ENCODE assay signal across 23 mouse cellular contexts in genomic region chr13:92337773-92338462, GRCm38 (mm10). TPM values are rescaled to one million over a fixed set of nuclear protein-coding genes. Genes with fewer than 3 reads are reported as not detected.
DNase-seq lines count a peak whose midpoint lies in the region; ATAC-seq and TF ChIP-seq lines count a peak whose summit lies in the region.
"Had no signal": no experiment of that assay in that cellular context is flagged by ENCODE, and none has a peak within 500 bp of the region (broad histone marks: within the 10 kb centered on the region; RNA-seq: fewer than 3 reads in every experiment).

No protein-coding gene starts in this region.

- no peaks in the 10 kb centered on the region for H3K4me1 ChIP-seq in heart, adult 2 months (ENCODE audit: control insufficient read depth, insufficient read depth, low read length)
- no peaks in the 10 kb centered on the region for H3K4me1 ChIP-seq in lung, embryonic 14.5 days (ENCODE audit: insufficient read depth)
- peaks cover 5 to 25% of the 10 kb centered on the region in 2 experiments for H3K4me1 ChIP-seq in MEL (ENCODE audit: control insufficient read depth in 1 of 2, insufficient read depth in 2 of 2, low read length in 2 of 2)
- H3K4me1 ChIP-seq: limb, embryonic 10.5 days; midbrain, embryonic 13.5 days had no signal

- WGBS in heart, adult 2 months, result 71% methylated on average over 6 of the region's 6 CpGs
- 64% methylated on average over 6 of the region's 6 CpGs for WGBS in lung, embryonic 14.5 days

- no peak overlapping the region for H3K4me2 ChIP-seq in lung, embryonic 14.5 days
- H3K4me2 ChIP-seq: heart, embryonic 13.5 days; liver, embryonic 15.5 days; midbrain, embryonic 13.5 days had no signal

- TF ChIP-seq POLR2A in heart, adult 2 months (IDR thresholded peaks at IDR 0.05; ENCODE audit: insufficient read depth, low read depth, low read length), result no peak
- no peak for TF ChIP-seq POLR2A in MEL (IDR thresholded peaks at IDR 0.05; ENCODE audit: control insufficient read depth in 1 of 2, insufficient read depth in 1 of 2, low read depth in 1 of 2, low read length in 2 of 2, poor library complexity in 1 of 2)

- peak; percentile 61 for TF ChIP-seq CTCF in heart, adult 2 months (IDR thresholded peaks at IDR 0.05)
- no peak for TF ChIP-seq CTCF in lung, embryonic 14.5 days (IDR thresholded peaks at IDR 0.05; ENCODE audit: low read depth)
- TF ChIP-seq CTCF in MEL (IDR thresholded peaks at IDR 0.05 in 2 of 3, conservative IDR thresholded peaks at IDR 0.05 in 1 of 3; ENCODE audit: control insufficient read depth in 1 of 3, insufficient read depth in 1 of 3, low read depth in 2 of 3, low read length in 3 of 3, poor library complexity in 1 of 3, severe bottlenecking in 1 of 3), result peak in 2 of 3 experiments; percentile 14 to 18; a peak in 1 of 6 replicates

- intact Hi-C loops in heart, adult 2 months (cut with DNase I), result loop anchor here (1.0 to 5.0 kb wide), 2 partner anchors 430 to 531 kb away; partner anchors contain the start of gene Zcchc9
- intact Hi-C loops in heart, postnatal 10 days (cut with DNase I), result loop anchor here (2.0 to 5.0 kb wide), 2 partner anchors 429 to 531 kb away; partner anchors contain the start of gene Zcchc9

- TF ChIP-seq EP300 in heart, adult 2 months (IDR thresholded peaks at IDR 0.05; ENCODE audit: insufficient read depth, low read depth, low read length), result no peak
- TF ChIP-seq EP300 in MEL (IDR thresholded peaks at IDR 0.05; ENCODE audit: low read depth in 1 of 2, low read length in 2 of 2), result peak; percentile 89

- H3K4me3 ChIP-seq in heart, adult 2 months, result no peak overlapping the region
- no peak overlapping the region for H3K4me3 ChIP-seq in lung, embryonic 14.5 days (ENCODE audit: low read depth, low read length)
- H3K4me3 ChIP-seq in MEL (ENCODE audit: control insufficient read depth in 1 of 2, insufficient read depth in 1 of 2, low read depth in 2 of 2, low read length in 2 of 2), result no peak overlapping the region
- H3K4me3 ChIP-seq: erythroblast, embryonic 14.5 days; heart, embryonic 13.5 days; limb, embryonic 10.5 days; liver, embryonic 15.5 days; midbrain, embryonic 13.5 days had no signal

- H3K79me2 ChIP-seq in heart, adult 2 months (replicated peaks; ENCODE audit: control insufficient read depth, insufficient read depth, low read length), result no peaks in the 10 kb centered on the region
- H3K79me2 ChIP-seq in MEL (ENCODE audit: control insufficient read depth, insufficient read depth, low read length, poor library complexity), result no peaks in the 10 kb centered on the region

- no peak for ATAC-seq in lung, embryonic 14.5 days (ENCODE audit: insufficient read depth)
- ATAC-seq in megakaryocyte-erythroid progenitor cell, adult 5-6 weeks (replicated peaks; ENCODE audit: low FRiP score, low TSS enrichment, poor library complexity, severe bottlenecking), result peak; percentile 93
- ATAC-seq: midbrain, embryonic 13.5 days had no signal

- H3K36me3 ChIP-seq in heart, adult 2 months (ENCODE audit: control insufficient read depth, insufficient read depth, low read length), result no peaks in the 10 kb centered on the region
- H3K36me3 ChIP-seq in lung, embryonic 14.5 days (ENCODE audit: insufficient read depth), result peaks cover 19% of the 10 kb centered on the region
- peaks cover 0 to 30% of the 10 kb centered on the region in 2 experiments; a peak in 2 of 4 replicates for H3K36me3 ChIP-seq in MEL (ENCODE audit: control insufficient read depth in 1 of 2, insufficient read depth in 2 of 2, low read length in 2 of 2)

- no peak for DNase-seq in heart, adult 2 months
- no peak for DNase-seq in heart, postnatal 10 days
- peak; percentile 9 for DNase-seq in lung, embryonic 14.5 days
- DNase-seq in lung, postnatal 14 days, result no peak
- DNase-seq in MEL (ENCODE audit: low read depth, low spot score), result peak; percentile 84
- DNase-seq in testis, postnatal 10 days (ENCODE audit: low spot score), result no peak
- DNase-seq: adrenal gland, postnatal 14 days; cerebellum, adult 18-20 months; cerebellum, postnatal 36 days; kidney, adult 9 months; layer of hippocampus, postnatal 36 days; lung, postnatal 4 days; right cerebral cortex, adult 18-20 months; thymus, adult 2 months had no signal

- peak; percentile 67 for TF ChIP-seq RAD21 in MEL (IDR thresholded peaks at IDR 0.05; ENCODE audit: low read depth, low read length)

- no peak overlapping the region for H3K9ac ChIP-seq in heart, adult 2 months (ENCODE audit: low read depth, low read length)
- no peak overlapping the region for H3K9ac ChIP-seq in lung, embryonic 14.5 days
- H3K9ac ChIP-seq in MEL (ENCODE audit: control insufficient read depth, low read depth, low read length, poor library complexity, severe bottlenecking), result no peak overlapping the region
- H3K9ac ChIP-seq: heart, embryonic 13.5 days; liver, embryonic 15.5 days; midbrain, embryonic 13.5 days had no signal

- H3K9me3 ChIP-seq in lung, embryonic 14.5 days (ENCODE audit: low read depth, low read length), result no peaks in the 10 kb centered on the region
- no peaks in the 10 kb centered on the region for H3K9me3 ChIP-seq in MEL (replicated peaks; ENCODE audit: insufficient read depth, low read length)
- H3K9me3 ChIP-seq: heart, embryonic 13.5 days; limb, embryonic 10.5 days; liver, embryonic 15.5 days; midbrain, embryonic 13.5 days had no signal

- no peaks in the 10 kb centered on the region for H3K27me3 ChIP-seq in heart, adult 2 months (ENCODE audit: control insufficient read depth, insufficient read depth, low read length)
- H3K27me3 ChIP-seq in lung, embryonic 14.5 days (ENCODE audit: insufficient read depth, low read length), result no peaks in the 10 kb centered on the region
- H3K27me3 ChIP-seq in MEL (ENCODE audit: control insufficient read depth in 1 of 2, insufficient read depth in 2 of 2, low read length in 2 of 2), result no peaks in the 10 kb centered on the region
- H3K27me3 ChIP-seq: heart, embryonic 13.5 days; liver, embryonic 15.5 days; midbrain, embryonic 13.5 days had no signal

- H3K27ac ChIP-seq in heart, adult 2 months, result no peak overlapping the region
- H3K27ac ChIP-seq in lung, embryonic 14.5 days (ENCODE audit: low read depth), result no peak overlapping the region
- H3K27ac ChIP-seq in MEL (ENCODE audit: control insufficient read depth, low read depth, low read length), result peak overlapping the region; percentile 78
- H3K27ac ChIP-seq: heart, embryonic 13.5 days; limb, embryonic 10.5 days; liver, embryonic 15.5 days; midbrain, embryonic 13.5 days had no signal

TF ChIP-seq in MEL, 35 proteins besides CTCF, POLR2A, EP300 and RAD21 (continues in another document):
- 0 out of 2 replicates have a peak, but pooled peaks have one; percentile 42 for TF ChIP-seq MYC (IDR thresholded peaks at IDR 0.05; ENCODE audit: low read depth, low read length)
- peak; percentile 91 for TF ChIP-seq GATA1 (IDR thresholded peaks at IDR 0.05; ENCODE audit: low read depth, low read length)
- TF ChIP-seq TAL1 (IDR thresholded peaks at IDR 0.05; ENCODE audit: low read length), result peak; percentile 27; the same call in 1 of the 2 replicates
- TF ChIP-seq ZC3H11A (IDR thresholded peaks at IDR 0.05; ENCODE audit: low read depth, low read length), result peak; percentile 38; the same call in 1 of the 2 replicates
- peak; percentile 80 for TF ChIP-seq MYB (IDR thresholded peaks at IDR 0.05; ENCODE audit: low read depth, low read length)
- TF ChIP-seq TBP (IDR thresholded peaks at IDR 0.05; ENCODE audit: low read depth, low read length), result 0 out of 2 replicates have a peak, but pooled peaks have one; percentile 15
- no peak for TF ChIP-seq CHD2 (IDR thresholded peaks at IDR 0.05; ENCODE audit: low read length)
- peak; percentile 69 for TF ChIP-seq SIN3A (IDR thresholded peaks at IDR 0.05; ENCODE audit: low read length)
- TF ChIP-seq ZNF384 (IDR thresholded peaks at IDR 0.05; ENCODE audit: low read depth, low read length), result 0 out of 2 replicates have a peak, but pooled peaks have one; percentile 37
- TF ChIP-seq E2F4 (IDR thresholded peaks at IDR 0.05; ENCODE audit: borderline replicate concordance, low read depth, low read length), result no peak
- TF ChIP-seq NELFE (IDR thresholded peaks at IDR 0.05; ENCODE audit: low read depth, low read length), result no peak
- no peak for TF ChIP-seq ZMIZ1 (IDR thresholded peaks at IDR 0.05; ENCODE audit: low read depth, low read length)
- no peak for TF ChIP-seq HCFC1 (IDR thresholded peaks at IDR 0.05; ENCODE audit: low read depth, low read length)
- TF ChIP-seq ETS1 (IDR thresholded peaks at IDR 0.05; ENCODE audit: low read depth, low read length), result peak; percentile 90

RNA-seq across cellular contexts. Expression of gene Dhfr, which starts 16.6 kb away (rescaled TPM):
- under 1 TPM; 0.78 to 0.84 TPM for total RNA-seq in heart, adult 2 months (2021)
- 0.39 and 0.91 TPM in 2 replicates for polyA plus RNA-seq in heart, adult 2 months (2012; rRNA removed)
- 1 to 10 TPM; 2.9 to 3.4 TPM for total RNA-seq in heart, postnatal 10 days (2021)
- polyA plus RNA-seq in lung, embryonic 14.5 days (2014; fragmentation: Nextera tagmentation; extraction: Ambion mirVana), result 19.2 and 21.6 TPM in 2 replicates
- total RNA-seq in MEL (2012; rRNA removed), result 15.7 and 16.2 TPM in 2 replicates
- 10 to 100 TPM; 17.4 to 63.1 TPM for polyA plus RNA-seq in MEL (2012; ENCODE audit: insufficient read depth in 1 of 2, insufficient read length in 2 of 2, low read depth in 1 of 2, low replicate concordance in 2 of 2, missing spikeins in 1 of 2)
- total RNA-seq in megakaryocyte-erythroid progenitor cell, adult 5-6 weeks (2014; fragmentation: Nextera tagmentation), result 22.6 and 24.9 TPM in 2 replicates
- total RNA-seq in megakaryocyte-erythroid progenitor cell, adult 5-6 weeks (2017), result 25.5 and 30.3 TPM in 2 replicates

RNA-seq across cellular contexts. Expression of gene Msh3, which starts 16.9 kb away (rescaled TPM):
- total RNA-seq in heart, adult 2 months (2021), result 1 to 10 TPM; 7.2 to 9.1 TPM
- polyA plus RNA-seq in heart, adult 2 months (2012; rRNA removed), result 3.9 and 5.7 TPM in 2 replicates
- total RNA-seq in heart, postnatal 10 days (2021), result 10 to 100 TPM; 11.9 to 13.5 TPM
- polyA plus RNA-seq in lung, embryonic 14.5 days (2014; fragmentation: Nextera tagmentation; extraction: Ambion mirVana), result 27.6 and 29.1 TPM in 2 replicates
- total RNA-seq in MEL (2012; rRNA removed), result 14.4 and 15.0 TPM in 2 replicates
- polyA plus RNA-seq in MEL (2012; ENCODE audit: insufficient read depth in 1 of 2, insufficient read length in 2 of 2, low read depth in 1 of 2, low replicate concordance in 2 of 2, missing spikeins in 1 of 2), result 10 to 100 TPM in 1 of 2 experiments, not detected in 1; 17.7 TPM
- 56.3 and 63.4 TPM in 2 replicates for total RNA-seq in megakaryocyte-erythroid progenitor cell, adult 5-6 weeks (2014; fragmentation: Nextera tagmentation)
- total RNA-seq in megakaryocyte-erythroid progenitor cell, adult 5-6 weeks (2017), result 57.2 and 59.9 TPM in 2 replicates

RNA-seq across cellular contexts. Expression of gene Gm20379, which starts 32.1 kb away (rescaled TPM):
- not detected for total RNA-seq in heart, adult 2 months (2021)
- not detected in 2 replicates for polyA plus RNA-seq in heart, adult 2 months (2012; rRNA removed)
- not detected for total RNA-seq in heart, postnatal 10 days (2021)
- 0.95 and 1.4 TPM in 2 replicates for polyA plus RNA-seq in lung, embryonic 14.5 days (2014; fragmentation: Nextera tagmentation; extraction: Ambion mirVana)
- not detected in 2 replicates for total RNA-seq in MEL (2012; rRNA removed)
- polyA plus RNA-seq in MEL (2012; ENCODE audit: insufficient read depth in 1 of 2, insufficient read length in 2 of 2, low read depth in 1 of 2, low replicate concordance in 2 of 2, missing spikeins in 1 of 2), result 1 to 10 TPM in 1 of 2 experiments, not detected in 1; 9.4 TPM
- total RNA-seq in megakaryocyte-erythroid progenitor cell, adult 5-6 weeks (2014; fragmentation: Nextera tagmentation), result not detected in 2 replicates
- total RNA-seq in megakaryocyte-erythroid progenitor cell, adult 5-6 weeks (2017), result not detected in 2 replicates
- total RNA-seq: adrenal gland, postnatal 14 days; hematopoietic stem cell, adult 5-6 weeks; layer of hippocampus, postnatal 36 days had no signal
- polyA plus RNA-seq: erythroblast, embryonic 14.5 days; gonadal fat pad, adult 2 months; large intestine, adult 2 months; thymus, adult 2 months had no signal

Comparison
In these comparisons a context has a peak if more than half of its experiments do, and no peak if none do; other contexts are left out.
1. DNase-seq: peak in lung, embryonic 14.5 days (single experiment) and MEL (single experiment); none in heart, adult 2 months (0 of 2), heart, postnatal 10 days (0 of 2), lung, postnatal 14 days (single experiment) and testis, postnatal 10 days (single experiment).